Mouse (Mus musculus): ENCODE measurements around the gene Msln. TPM values are rescaled to one million over a fixed set of nuclear protein-coding genes. Genes with fewer than 3 reads are reported as not detected.

Msln gene
- polyA plus RNA-seq, 1 experiment from 2014 or later = not detected

DNA sequence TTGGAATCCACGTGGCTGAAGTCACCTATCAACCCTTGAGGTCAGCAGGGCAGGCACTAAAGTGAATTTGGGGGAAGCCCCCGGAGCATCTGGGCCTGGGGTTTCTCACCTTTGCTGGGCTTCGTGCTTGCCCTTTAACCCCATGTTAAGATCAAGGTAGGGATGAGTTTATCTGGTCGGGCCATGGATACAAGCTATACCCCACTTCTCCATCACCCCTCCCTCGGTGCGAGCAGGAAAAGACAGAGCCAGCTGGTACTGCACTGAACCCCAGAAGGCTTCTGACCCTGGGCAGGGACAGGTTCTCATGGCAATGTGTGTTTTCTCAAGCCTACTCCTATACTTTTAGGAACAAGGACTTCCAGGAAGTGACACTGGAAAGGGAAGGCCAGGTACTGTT, 27.2 kb upstream of the Msln start:
- H3K4me1 ChIP-seq (ENCODE audit: control insufficient read depth, insufficient read depth, low read length) = peaks cover 13% of the 10 kb centered on the region
- no peak for DNase-seq
- no peak overlapping the region for H3K27ac ChIP-seq (replicated peaks; ENCODE audit: low read depth, low read length)
- no peak for ATAC-seq (ENCODE audit: low FRiP score, low TSS enrichment)
- H3K27me3 ChIP-seq (ENCODE audit: control insufficient read depth, insufficient read depth, low read length) = no peaks in the 10 kb centered on the region
- no peak overlapping the region for H3K4me2 ChIP-seq (ENCODE audit: low read length)
- H3K9ac ChIP-seq (replicated peaks; ENCODE audit: low read length) = no peak overlapping the region
- no peak overlapping the region for H3K4me3 ChIP-seq (replicated peaks; ENCODE audit: low read depth, low read length)
- 83% methylated on average over 6 of the region's 6 CpGs for WGBS
- no peaks in the 10 kb centered on the region for H3K9me3 ChIP-seq (ENCODE audit: control insufficient read depth, low read length)
- peaks cover 34% of the 10 kb centered on the region for H3K36me3 ChIP-seq (ENCODE audit: control insufficient read depth, insufficient read depth, low read length)

DNA sequence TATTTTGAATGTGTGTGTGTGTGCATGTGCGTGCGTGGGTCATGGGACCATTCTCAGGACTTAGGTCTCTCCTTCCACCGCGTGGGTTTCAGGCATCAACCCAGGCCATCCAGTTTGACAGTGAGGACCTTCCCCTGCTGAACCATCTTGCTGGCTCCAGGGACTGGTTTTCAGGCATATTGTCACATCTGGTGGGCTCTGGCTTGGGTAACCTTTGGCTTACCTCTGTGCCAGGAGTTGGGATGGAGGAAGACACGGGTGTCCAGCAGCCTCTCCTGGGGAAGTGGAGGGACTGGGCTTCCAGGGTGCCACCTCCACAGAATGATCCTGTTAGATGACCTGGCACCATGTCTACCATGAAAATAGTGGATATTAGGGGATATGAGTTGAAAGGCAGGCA, 23.8 kb upstream of the Msln start:
- H3K4me2 ChIP-seq (ENCODE audit: low read length) = no peak overlapping the region
- no peaks in the 10 kb centered on the region for H3K27me3 ChIP-seq (ENCODE audit: control insufficient read depth, insufficient read depth, low read length)
- WGBS = 95% methylated on average over 5 of the region's 5 CpGs
- ATAC-seq (ENCODE audit: low FRiP score, low TSS enrichment) (no peak), DNase-seq (no peak)
- H3K4me1 ChIP-seq (ENCODE audit: control insufficient read depth, insufficient read depth, low read length) = peaks cover 7% of the 10 kb centered on the region
- no peak overlapping the region for H3K4me3 ChIP-seq (replicated peaks; ENCODE audit: low read depth, low read length)
- no peak overlapping the region for H3K9ac ChIP-seq (replicated peaks; ENCODE audit: low read length)
- no peak overlapping the region for H3K27ac ChIP-seq (replicated peaks; ENCODE audit: low read depth, low read length)
- peaks cover 22% of the 10 kb centered on the region for H3K36me3 ChIP-seq (ENCODE audit: control insufficient read depth, insufficient read depth, low read length)
- H3K9me3 ChIP-seq (ENCODE audit: control insufficient read depth, low read length) = no peaks in the 10 kb centered on the region

DNA sequence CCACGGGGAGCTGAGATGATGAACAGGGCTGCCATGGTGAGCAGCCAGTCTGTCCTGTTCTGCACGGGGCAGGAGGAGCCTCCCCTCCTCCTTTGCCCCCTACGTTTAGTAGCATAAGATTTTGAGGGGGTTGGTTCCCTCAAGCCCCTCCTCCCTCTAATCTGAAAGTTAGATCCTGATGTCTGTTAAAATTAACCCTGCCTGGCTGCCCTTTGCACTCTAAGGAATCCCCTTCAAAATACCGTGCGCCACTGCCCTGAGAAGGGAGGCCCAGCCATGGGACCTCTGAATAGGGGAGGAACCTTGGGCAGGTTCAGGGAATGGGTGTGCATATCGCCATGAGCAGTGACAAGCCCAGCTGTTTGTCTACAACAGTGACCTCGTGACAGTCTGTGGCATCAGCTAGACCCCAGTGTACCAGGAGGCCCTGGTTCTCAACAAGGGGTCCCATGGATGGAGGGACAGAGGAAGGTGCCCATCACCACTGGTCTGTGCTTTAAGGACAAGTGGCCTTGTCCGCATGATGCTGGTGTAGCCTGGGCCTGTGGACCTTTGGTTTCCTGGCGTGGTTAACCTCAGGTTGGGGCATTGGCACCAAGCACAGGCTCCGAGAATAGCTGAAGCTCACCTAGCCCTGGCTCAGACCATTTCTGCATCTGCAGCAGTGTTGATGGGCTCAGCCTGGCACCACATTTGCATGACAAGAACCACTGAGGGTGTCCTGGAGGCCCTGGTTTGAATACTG, 21.3 kb upstream of the Msln start:
- Histone ChIP-seq H3K4me1 (ENCODE audit: control insufficient read depth, insufficient read depth, low read length) (peaks cover 7% of the 10 kb centered on the region), H3K4me2 (ENCODE audit: low read length) (no peak overlapping the region)
- ATAC-seq (ENCODE audit: low FRiP score, low TSS enrichment) = no peak

DNA sequence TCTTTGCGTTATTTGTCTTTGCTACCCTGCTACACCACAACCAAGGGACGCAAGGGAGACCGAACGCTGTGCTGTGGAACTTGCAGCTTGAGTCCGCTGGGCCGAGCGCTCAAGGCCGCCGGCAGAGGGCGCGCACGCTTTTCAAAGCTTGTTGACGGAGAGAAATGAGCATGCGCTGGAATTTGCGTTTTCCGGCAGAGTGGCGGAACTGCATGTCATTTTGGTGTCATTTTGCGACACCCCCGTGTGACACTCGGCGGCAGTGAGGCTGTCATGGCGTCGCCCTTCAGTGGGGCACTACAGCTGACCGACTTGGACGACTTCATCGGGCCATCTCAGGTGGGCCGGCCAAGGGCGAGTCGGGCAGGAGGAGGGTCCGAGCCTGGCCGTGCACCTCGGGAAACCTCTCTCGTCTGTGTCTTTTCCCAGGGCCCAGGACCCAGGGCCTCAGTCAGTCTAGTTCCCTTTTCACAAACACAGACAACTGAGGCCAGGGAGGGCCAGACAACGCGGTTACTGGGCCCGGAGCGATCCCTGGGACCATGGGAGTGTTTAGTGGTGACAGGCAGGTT, 19.5 kb upstream of the Msln start, which contains the start of gene Narfl:
Gene Narfl, plus strand, starts transcription at position 228 of the 572 bp plus-strand sequence.
- Histone ChIP-seq H3K4me3 (replicated peaks; ENCODE audit: low read depth, low read length) (peak within 1 kb of the TSS; percentile 64), H3K36me3 (ENCODE audit: control insufficient read depth, insufficient read depth, low read length) (no peaks in the 10 kb centered on the region; the same call in 1 of the 2 replicates), H3K4me2 (ENCODE audit: low read length) (peak within 1 kb of the TSS; percentile 89), H3K9me3 (ENCODE audit: control insufficient read depth, low read length) (no peaks in the 10 kb centered on the region), H3K9ac (replicated peaks; ENCODE audit: low read length) (peak within 1 kb of the TSS; percentile 72), H3K27ac (replicated peaks; ENCODE audit: low read depth, low read length) (no peak within 1 kb of the TSS), H3K4me1 (ENCODE audit: control insufficient read depth, insufficient read depth, low read length) (peaks cover 7% of the 10 kb centered on the region), H3K27me3 (ENCODE audit: control insufficient read depth, insufficient read depth, low read length) (no peaks in the 10 kb centered on the region)
- 0% methylated on average over 37 of the region's 37 CpGs for WGBS
- peak; percentile 99 for DNase-seq
- ATAC-seq (ENCODE audit: low FRiP score, low TSS enrichment) = peak; percentile 83

More for the DNA sequence above, 21.3 kb upstream of the Msln start:
- H3K4me3 ChIP-seq (replicated peaks; ENCODE audit: low read depth, low read length) = no peak overlapping the region
- H3K27ac ChIP-seq (replicated peaks; ENCODE audit: low read depth, low read length) = no peak overlapping the region
- H3K9ac ChIP-seq (replicated peaks; ENCODE audit: low read length) = no peak overlapping the region
- H3K36me3 ChIP-seq (ENCODE audit: control insufficient read depth, insufficient read depth, low read length) = no peaks in the 10 kb centered on the region; the same call in 1 of the 2 replicates
- no peaks in the 10 kb centered on the region for H3K9me3 ChIP-seq (ENCODE audit: control insufficient read depth, low read length)
- no peak for DNase-seq
- 78% methylated on average over 10 of the region's 10 CpGs for WGBS
- no peaks in the 10 kb centered on the region for H3K27me3 ChIP-seq (ENCODE audit: control insufficient read depth, insufficient read depth, low read length)

DNA sequence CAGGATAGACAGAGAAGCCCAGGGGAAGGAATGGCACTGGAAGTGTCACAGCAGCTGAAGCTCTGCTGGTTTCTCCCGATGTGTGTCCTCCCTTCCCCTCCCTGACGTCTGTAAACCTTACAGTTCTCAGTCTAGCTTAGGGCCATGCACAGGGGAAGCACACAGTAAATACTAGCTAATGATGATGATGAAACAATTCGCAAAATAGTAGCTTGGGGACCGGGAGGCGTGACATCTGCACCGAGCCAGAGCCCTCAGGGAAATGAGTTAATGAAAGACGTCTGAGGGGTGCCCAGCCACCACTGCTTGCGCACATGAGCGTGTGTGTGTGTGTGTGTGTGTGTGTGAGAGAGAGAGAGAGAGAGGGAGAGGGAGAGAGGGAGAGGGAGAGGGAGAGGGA, 15.2 kb upstream of the Msln start:
- peaks cover 5% of the 10 kb centered on the region for H3K4me1 ChIP-seq (ENCODE audit: control insufficient read depth, insufficient read depth, low read length)
- no peaks in the 10 kb centered on the region for H3K9me3 ChIP-seq (ENCODE audit: control insufficient read depth, low read length)
- H3K9ac ChIP-seq (replicated peaks; ENCODE audit: low read length) = no peak overlapping the region
- H3K4me2 ChIP-seq (ENCODE audit: low read length) = no peak overlapping the region
- H3K4me3 ChIP-seq (replicated peaks; ENCODE audit: low read depth, low read length) = no peak overlapping the region
- DNase-seq = no peak
- 51% methylated on average over 9 of the region's 9 CpGs for WGBS
- no peaks in the 10 kb centered on the region for H3K27me3 ChIP-seq (ENCODE audit: control insufficient read depth, insufficient read depth, low read length)
- H3K36me3 ChIP-seq (ENCODE audit: control insufficient read depth, insufficient read depth, low read length) = no peaks in the 10 kb centered on the region
- H3K27ac ChIP-seq (replicated peaks; ENCODE audit: low read depth, low read length) = no peak overlapping the region
- ATAC-seq (ENCODE audit: low FRiP score, low TSS enrichment) = no peak

DNA sequence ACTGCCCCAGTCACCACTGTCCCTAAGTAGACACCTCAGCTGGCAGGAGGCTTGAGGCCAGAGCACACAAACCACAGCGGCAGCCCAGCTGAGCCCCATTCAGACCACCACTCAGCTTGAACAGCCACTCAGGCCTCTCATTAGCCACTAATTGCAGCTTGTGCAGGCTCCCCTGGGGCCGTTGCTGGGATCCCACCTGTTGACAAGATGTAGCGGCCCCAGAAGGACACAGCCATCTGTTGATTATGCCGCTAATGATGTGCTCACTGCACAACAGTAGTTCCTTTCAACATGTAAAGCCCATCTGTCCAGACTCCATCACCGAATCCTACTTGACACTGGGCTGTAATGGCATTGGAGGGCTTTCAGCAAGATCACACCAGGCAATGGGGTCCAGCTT, 11.7 kb upstream of the Msln start:
- no peak overlapping the region for H3K9ac ChIP-seq (replicated peaks; ENCODE audit: low read length)
- H3K27me3 ChIP-seq (ENCODE audit: control insufficient read depth, insufficient read depth, low read length) = no peaks in the 10 kb centered on the region
- ATAC-seq (ENCODE audit: low FRiP score, low TSS enrichment) (no peak), DNase-seq (peak; percentile 57)
- no peaks in the 10 kb centered on the region for H3K36me3 ChIP-seq (ENCODE audit: control insufficient read depth, insufficient read depth, low read length)
- no peaks in the 10 kb centered on the region for H3K9me3 ChIP-seq (ENCODE audit: control insufficient read depth, low read length)
- WGBS = 52% methylated on average over 5 of the region's 5 CpGs
- H3K4me1 ChIP-seq (ENCODE audit: control insufficient read depth, insufficient read depth, low read length) = no peaks in the 10 kb centered on the region
- no peak overlapping the region for H3K4me3 ChIP-seq (replicated peaks; ENCODE audit: low read depth, low read length)
- H3K27ac ChIP-seq (replicated peaks; ENCODE audit: low read depth, low read length) = no peak overlapping the region
- no peak overlapping the region for H3K4me2 ChIP-seq (ENCODE audit: low read length)

DNA sequence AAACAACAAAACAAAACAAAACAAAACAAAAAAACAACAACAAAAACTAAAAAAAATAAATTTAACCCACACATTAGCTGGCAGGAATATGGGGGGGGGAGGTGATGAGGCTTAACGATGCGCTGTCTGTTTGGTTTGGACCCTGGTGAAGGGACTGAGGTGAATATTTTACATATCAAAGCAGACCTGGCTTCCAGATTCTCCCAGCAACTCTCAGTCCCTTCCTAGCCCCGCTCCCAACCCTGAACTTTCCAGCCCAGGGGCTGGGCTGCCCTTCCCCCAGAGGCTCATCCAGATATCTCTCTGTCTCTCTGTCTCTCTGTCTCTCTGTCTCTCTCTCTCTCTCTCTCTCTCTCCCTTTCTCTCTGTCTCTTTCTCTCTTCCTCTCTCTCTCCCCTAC, 8.4 kb upstream of the Msln start:
- Histone ChIP-seq H3K9me3 (ENCODE audit: control insufficient read depth, low read length) (no peaks in the 10 kb centered on the region), H3K4me2 (ENCODE audit: low read length) (no peak overlapping the region), H3K27me3 (ENCODE audit: control insufficient read depth, insufficient read depth, low read length) (no peaks in the 10 kb centered on the region), H3K9ac (replicated peaks; ENCODE audit: low read length) (no peak overlapping the region), H3K4me1 (ENCODE audit: control insufficient read depth, insufficient read depth, low read length) (no peaks in the 10 kb centered on the region), H3K36me3 (ENCODE audit: control insufficient read depth, insufficient read depth, low read length) (no peaks in the 10 kb centered on the region), H3K27ac (replicated peaks; ENCODE audit: low read depth, low read length) (no peak overlapping the region), H3K4me3 (replicated peaks; ENCODE audit: low read depth, low read length) (no peak overlapping the region)
- DNase-seq (no peak), ATAC-seq (ENCODE audit: low FRiP score, low TSS enrichment) (no peak)
- 16% methylated on average over 3 of the region's 3 CpGs for WGBS

DNA sequence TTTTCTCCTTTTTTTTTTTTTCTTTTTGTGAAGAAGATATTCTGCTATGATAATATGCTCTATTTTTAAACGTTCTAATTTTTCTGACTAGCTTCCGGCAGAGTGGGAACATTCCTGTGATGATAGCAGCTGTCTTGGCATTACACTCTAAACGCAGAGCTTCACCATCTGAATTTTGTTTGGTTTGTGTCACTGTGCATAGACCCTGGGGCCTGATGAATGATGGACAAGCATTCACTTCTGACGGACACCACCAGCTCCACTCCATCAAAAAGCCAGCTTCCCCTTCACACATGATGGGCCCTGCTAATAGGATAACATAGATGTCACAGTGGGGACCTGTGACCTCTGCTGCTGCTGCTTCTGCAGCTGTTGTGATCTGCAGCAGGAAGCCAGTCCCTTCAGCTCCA, 7.4 kb upstream of the Msln start:
- no peak for ATAC-seq (ENCODE audit: low FRiP score, low TSS enrichment)
- WGBS = 22% methylated on average over 4 of the region's 4 CpGs
- no peak for DNase-seq
- Histone ChIP-seq H3K9ac (replicated peaks; ENCODE audit: low read length) (no peak overlapping the region), H3K4me3 (replicated peaks; ENCODE audit: low read depth, low read length) (no peak overlapping the region), H3K9me3 (ENCODE audit: control insufficient read depth, low read length) (no peaks in the 10 kb centered on the region), H3K36me3 (ENCODE audit: control insufficient read depth, insufficient read depth, low read length) (no peaks in the 10 kb centered on the region), H3K4me1 (ENCODE audit: control insufficient read depth, insufficient read depth, low read length) (no peaks in the 10 kb centered on the region), H3K4me2 (ENCODE audit: low read length) (no peak overlapping the region), H3K27me3 (ENCODE audit: control insufficient read depth, insufficient read depth, low read length) (no peaks in the 10 kb centered on the region), H3K27ac (replicated peaks; ENCODE audit: low read depth, low read length) (no peak overlapping the region)

DNA sequence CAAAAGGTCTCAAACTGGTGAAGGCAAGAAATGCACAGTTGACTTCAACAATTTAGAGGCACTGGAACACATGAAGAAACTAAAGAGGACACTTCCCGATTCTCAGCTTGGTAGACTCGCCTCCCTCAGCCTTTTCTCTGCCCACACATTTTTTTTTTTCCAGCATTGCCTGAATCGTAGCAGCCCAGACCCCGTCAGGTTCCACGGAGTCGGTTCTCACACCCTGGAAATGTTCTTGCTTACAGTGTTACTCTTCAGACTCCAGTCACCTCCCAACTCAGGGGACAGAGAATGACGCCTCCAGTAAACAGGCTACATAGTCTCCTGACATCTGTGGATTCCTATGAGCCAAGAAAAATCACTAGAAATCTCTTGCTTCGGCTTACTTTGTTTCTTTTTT, 6.0 kb upstream of the Msln start:
- 80% methylated on average over 8 of the region's 8 CpGs for WGBS
- no peak overlapping the region for H3K4me2 ChIP-seq (ENCODE audit: low read length)
- ATAC-seq (ENCODE audit: low FRiP score, low TSS enrichment) = no peak
- H3K9me3 ChIP-seq (ENCODE audit: control insufficient read depth, low read length) = no peaks in the 10 kb centered on the region
- H3K36me3 ChIP-seq (ENCODE audit: control insufficient read depth, insufficient read depth, low read length) = no peaks in the 10 kb centered on the region
- no peaks in the 10 kb centered on the region for H3K27me3 ChIP-seq (ENCODE audit: control insufficient read depth, insufficient read depth, low read length)
- H3K4me1 ChIP-seq (ENCODE audit: control insufficient read depth, insufficient read depth, low read length) = no peaks in the 10 kb centered on the region
- DNase-seq = no peak
- H3K4me3 ChIP-seq (replicated peaks; ENCODE audit: low read depth, low read length) = no peak overlapping the region
- no peak overlapping the region for H3K27ac ChIP-seq (replicated peaks; ENCODE audit: low read depth, low read length)
- H3K9ac ChIP-seq (replicated peaks; ENCODE audit: low read length) = no peak overlapping the region
